Mouse (Mus musculus): Measurements from ENCODE around the gene Dbn1. TPM values are rescaled to one million over a fixed set of nuclear protein-coding genes. Genes with fewer than 3 reads are reported as not detected.

Dbn1 gene
- polyA plus RNA-seq, 1 experiment from 2014 or later: 639 TPM

DNA sequence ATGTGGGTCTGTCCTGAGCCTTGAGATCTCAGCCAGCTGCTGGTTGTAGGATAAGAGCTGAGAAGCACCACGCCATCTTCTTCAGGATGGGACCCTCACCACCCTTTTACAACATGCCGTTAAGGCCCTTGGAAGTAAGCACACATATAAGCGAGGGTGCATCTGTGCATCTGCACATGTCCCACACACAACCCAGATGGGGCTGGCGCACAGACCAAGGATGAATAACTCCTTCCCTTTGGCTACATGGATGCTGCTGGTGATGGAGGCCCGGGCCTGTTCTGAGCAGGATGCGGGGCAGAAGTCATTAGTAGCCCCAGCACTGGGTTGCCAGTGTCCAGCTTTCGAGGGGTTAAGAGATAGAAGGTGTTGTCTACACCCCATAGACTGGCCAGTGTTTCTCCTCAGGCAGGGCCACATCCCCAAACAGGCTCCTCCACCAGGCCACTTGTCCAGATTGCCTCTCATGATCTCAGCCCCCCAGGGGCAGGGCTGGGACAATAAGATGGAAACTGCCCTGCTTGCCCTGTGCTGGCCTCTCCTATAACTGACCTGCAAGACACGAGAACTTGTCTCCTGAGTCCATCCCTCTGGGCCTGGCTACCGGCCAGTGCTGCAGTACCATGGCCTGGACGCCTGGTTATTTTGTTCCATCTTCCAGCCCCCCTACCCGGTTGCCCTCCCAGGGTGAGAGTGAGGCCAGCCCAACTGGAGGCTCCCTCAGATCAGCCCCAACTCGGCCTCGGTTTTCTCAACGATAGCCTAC is 1.7 kb downstream of the Dbn1 start:
- Histone ChIP-seq H3K4me1 (peaks cover 56% of the 10 kb centered on the region), H3K36me3 (ENCODE audit: poor library complexity, severe bottlenecking) (peaks cover 26% of the 10 kb centered on the region), H3K27ac (peak overlapping the region; percentile 99), H3K27me3 (no peaks in the 10 kb centered on the region), H3K9ac (peak overlapping the region; percentile 100), H3K9me3 (replicated peaks) (no peaks in the 10 kb centered on the region), H3K4me2 (peak overlapping the region; percentile 98), H3K4me3 (peak overlapping the region; percentile 99)
- no peak for ATAC-seq
- 35% methylated on average over 14 of the region's 14 CpGs for WGBS

DNA sequence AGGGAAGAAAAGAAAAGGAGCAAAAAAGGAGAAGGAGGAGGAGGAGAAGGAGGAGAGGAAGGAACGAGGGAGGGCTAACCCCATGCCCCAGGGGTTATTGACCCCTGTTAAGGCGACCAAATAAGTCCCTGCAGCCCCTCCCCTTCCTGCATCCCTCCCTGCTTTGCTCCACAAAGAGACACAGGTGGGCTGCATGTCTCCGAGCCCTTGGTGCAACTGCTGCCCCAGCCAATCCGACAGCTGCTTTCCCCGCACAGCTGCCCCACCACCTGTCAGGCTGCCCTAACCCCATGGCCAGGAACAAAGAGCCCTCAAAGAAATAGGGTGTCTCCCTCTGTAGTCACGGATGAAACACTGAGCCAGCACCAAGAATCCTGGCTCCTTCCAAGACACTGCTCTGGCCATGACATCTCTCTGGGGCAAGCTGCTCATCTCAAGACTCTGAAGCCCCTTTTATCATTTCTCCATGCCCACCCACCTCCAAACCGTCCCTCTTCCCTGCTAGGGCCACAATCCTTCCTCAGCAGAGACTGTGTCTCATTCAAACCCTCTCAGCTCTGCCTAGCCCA is 3.3 kb downstream of the Dbn1 start:
- no peak for ATAC-seq
- Histone ChIP-seq H3K27ac (peak overlapping the region; percentile 99), H3K9ac (peak overlapping the region; percentile 100), H3K36me3 (ENCODE audit: poor library complexity, severe bottlenecking) (peaks cover 42% of the 10 kb centered on the region), H3K4me3 (peak overlapping the region; percentile 99), H3K27me3 (no peaks in the 10 kb centered on the region), H3K9me3 (replicated peaks) (no peaks in the 10 kb centered on the region), H3K4me1 (peaks cover 56% of the 10 kb centered on the region), H3K4me2 (peak overlapping the region; percentile 98)
- 7% methylated on average over 7 of the region's 7 CpGs for WGBS

DNA sequence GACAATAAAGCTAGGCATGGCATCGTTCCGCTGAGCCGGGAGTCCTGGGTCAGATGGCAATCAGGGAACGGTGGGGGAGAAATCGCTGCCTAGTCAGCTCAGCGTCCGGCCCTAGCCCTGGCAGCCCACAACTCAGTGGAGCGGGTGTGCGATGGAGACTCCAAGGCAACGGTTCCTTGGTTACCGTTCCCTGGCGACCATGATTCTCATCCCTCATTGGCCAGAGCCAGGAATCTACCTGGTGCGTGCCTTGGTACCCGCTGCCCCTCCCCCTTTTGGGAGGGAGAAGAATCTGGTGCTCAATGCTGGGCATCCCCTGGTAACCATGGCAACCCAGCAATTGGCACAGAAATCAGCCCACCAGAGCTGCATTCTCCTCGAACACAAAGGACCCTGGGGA is 4.3 kb downstream of the Dbn1 start:
- no peaks in the 10 kb centered on the region for H3K27me3 ChIP-seq
- 4% methylated on average over 15 of the region's 15 CpGs for WGBS
- H3K4me1 ChIP-seq: peaks cover 56% of the 10 kb centered on the region
- H3K4me3 ChIP-seq: peak overlapping the region; percentile 99
- peak overlapping the region; percentile 98 for H3K4me2 ChIP-seq
- no peaks in the 10 kb centered on the region for H3K9me3 ChIP-seq (replicated peaks)
- H3K27ac ChIP-seq: peak overlapping the region; percentile 99
- H3K9ac ChIP-seq: peak overlapping the region; percentile 100
- H3K36me3 ChIP-seq (ENCODE audit: poor library complexity, severe bottlenecking): peaks cover 52% of the 10 kb centered on the region
- peak; percentile 84 for ATAC-seq

DNA sequence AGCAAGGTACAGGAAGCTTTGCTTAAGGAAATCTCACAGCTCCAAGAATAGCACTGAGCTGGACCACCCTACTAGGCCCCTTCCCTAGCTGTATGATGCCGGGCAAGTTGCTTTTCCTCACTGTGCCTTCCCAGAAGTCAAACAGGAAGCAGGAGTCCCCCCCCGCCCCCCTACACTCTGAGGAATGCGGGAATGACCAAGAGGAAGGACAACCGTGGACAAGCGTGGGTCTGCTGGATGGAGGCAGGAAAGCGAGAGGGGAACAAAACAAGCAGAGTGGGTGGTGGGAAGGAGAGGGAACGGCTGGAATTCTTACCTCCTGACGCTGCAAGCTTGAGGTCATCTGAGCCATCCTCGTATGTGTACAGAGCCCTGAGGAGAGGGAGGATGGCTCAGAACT is 4.8 kb downstream of the Dbn1 start:
- H3K4me1 ChIP-seq: peaks cover 51% of the 10 kb centered on the region
- WGBS: 49% methylated on average over 9 of the region's 9 CpGs

DNA sequence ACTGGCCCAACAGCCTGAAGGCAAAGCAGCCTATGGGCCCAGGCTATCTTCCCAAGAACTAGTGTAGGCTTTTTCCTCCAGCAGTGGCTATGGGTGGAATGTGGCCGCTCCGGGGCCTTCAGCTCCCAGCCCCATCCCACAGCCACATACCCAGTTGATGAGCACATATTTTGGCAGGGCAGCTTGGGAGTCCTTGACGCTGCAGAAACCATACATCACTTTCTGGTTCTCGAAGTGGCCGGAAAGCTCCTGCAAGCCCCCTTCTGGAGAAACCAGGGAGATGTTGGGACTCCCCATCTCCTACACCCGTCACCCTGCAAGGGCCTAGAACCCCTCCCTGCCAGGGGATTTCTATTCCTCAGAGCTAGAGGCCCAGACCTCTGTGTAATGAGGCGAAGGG is 5.4 kb downstream of the Dbn1 start:
- WGBS: 85% methylated on average over 7 of the region's 7 CpGs
- Histone ChIP-seq H3K36me3 (ENCODE audit: poor library complexity, severe bottlenecking) (peaks cover 62% of the 10 kb centered on the region), H3K4me3 (peak overlapping the region; percentile 99; the same call in 1 of the 2 replicates), H3K27me3 (no peaks in the 10 kb centered on the region), H3K4me1 (peaks cover 50% of the 10 kb centered on the region), H3K27ac (peak overlapping the region; percentile 99), H3K9me3 (replicated peaks) (no peaks in the 10 kb centered on the region), H3K9ac (peak overlapping the region; percentile 100), H3K4me2 (peak overlapping the region; percentile 98)
- no peak for ATAC-seq

More for the DNA sequence above, 4.8 kb downstream of the Dbn1 start:
- Histone ChIP-seq H3K36me3 (ENCODE audit: poor library complexity, severe bottlenecking) (peaks cover 57% of the 10 kb centered on the region), H3K4me2 (peak overlapping the region; percentile 98), H3K4me3 (peak overlapping the region; percentile 99), H3K9me3 (replicated peaks) (no peaks in the 10 kb centered on the region), H3K27ac (peak overlapping the region; percentile 99), H3K9ac (peak overlapping the region; percentile 100), H3K27me3 (no peaks in the 10 kb centered on the region)
- ATAC-seq: no peak

DNA sequence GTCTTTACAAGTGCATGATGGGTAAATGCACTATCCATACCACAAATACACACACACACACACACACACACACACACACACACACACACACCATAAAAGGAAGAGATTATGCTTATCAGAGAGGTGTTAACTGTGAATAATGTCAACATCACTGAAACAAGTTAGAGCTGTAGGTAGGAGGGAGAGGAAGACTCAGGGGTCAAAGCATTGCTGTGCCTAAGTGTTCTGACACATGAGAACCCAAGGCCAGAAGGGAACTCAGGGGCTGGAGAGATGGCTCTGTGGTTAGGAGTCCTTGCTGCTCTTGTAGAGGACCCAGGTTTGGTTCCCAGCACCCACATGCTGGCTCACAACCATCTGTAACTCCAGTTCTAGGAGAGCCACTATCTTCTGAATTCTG is 8.0 kb downstream of the Dbn1 start:
- Histone ChIP-seq H3K36me3 (ENCODE audit: poor library complexity, severe bottlenecking) (peaks cover 85% of the 10 kb centered on the region), H3K27me3 (no peaks in the 10 kb centered on the region), H3K27ac (peak overlapping the region; percentile 31; the same call in 1 of the 2 replicates), H3K9me3 (replicated peaks) (no peaks in the 10 kb centered on the region), H3K9ac (no peak overlapping the region), H3K4me2 (no peak overlapping the region), H3K4me1 (peaks cover 50% of the 10 kb centered on the region), H3K4me3 (no peak overlapping the region)
- ATAC-seq: no peak

DNA sequence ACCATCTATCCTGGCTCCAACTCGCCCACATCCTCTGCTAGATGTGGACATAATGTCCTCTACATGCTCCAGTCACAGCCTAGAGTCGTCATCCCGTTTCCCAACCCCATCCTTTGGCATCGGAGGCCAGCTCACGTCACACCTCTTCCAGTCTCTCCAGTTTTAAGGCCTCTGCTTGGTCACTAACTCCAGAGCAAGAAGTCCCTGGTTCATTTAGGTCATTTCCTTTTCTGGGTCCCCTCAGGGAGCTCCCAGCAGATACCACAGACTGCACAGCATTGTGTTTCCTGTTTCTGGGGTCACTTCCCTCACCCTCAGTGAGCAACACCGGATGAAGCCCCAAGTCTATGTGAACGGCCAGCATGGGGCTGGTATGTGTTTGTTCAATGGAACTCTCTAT is 8.9 kb downstream of the Dbn1 start:
- H3K27me3 ChIP-seq: no peaks in the 10 kb centered on the region
- WGBS: 86% methylated on average over 7 of the region's 7 CpGs
- H3K4me2 ChIP-seq: no peak overlapping the region
- no peak overlapping the region for H3K4me3 ChIP-seq
- no peak for ATAC-seq
- peaks cover 50% of the 10 kb centered on the region for H3K4me1 ChIP-seq
- peaks cover 94% of the 10 kb centered on the region for H3K36me3 ChIP-seq (ENCODE audit: poor library complexity, severe bottlenecking)
- 0 out of 2 replicates have a peak overlapping the region, but pooled peaks have one; percentile 5 for H3K27ac ChIP-seq
- no peak overlapping the region for H3K9ac ChIP-seq
- no peaks in the 10 kb centered on the region for H3K9me3 ChIP-seq (replicated peaks)

DNA sequence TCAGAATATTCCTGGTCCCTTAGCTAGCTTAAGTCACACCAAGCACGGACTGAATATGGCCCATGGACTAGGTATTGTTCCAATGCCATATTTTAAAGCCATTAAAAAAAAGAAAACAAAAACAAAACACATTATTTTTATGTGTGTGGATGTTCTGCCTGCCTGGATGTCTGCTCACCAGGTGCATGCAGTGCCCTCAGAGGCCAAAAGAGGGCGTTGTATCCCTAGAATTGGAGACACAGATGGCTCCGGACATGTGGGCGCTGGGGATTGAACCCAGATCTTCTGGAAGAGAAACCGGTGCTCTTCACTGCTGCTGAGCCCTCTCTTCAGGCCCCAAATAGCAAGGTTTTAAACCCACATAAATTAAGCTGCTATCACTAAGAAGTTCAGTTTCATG is 9.9 kb downstream of the Dbn1 start:
- H3K4me3 ChIP-seq: no peak overlapping the region
- H3K4me1 ChIP-seq: peaks cover 50% of the 10 kb centered on the region
- H3K27ac ChIP-seq: no peak overlapping the region
- peaks cover 99% of the 10 kb centered on the region for H3K36me3 ChIP-seq (ENCODE audit: poor library complexity, severe bottlenecking)
- no peak overlapping the region for H3K4me2 ChIP-seq
- no peaks in the 10 kb centered on the region for H3K27me3 ChIP-seq
- 50% methylated on average over 5 of the region's 5 CpGs for WGBS
- ATAC-seq: no peak
- no peak overlapping the region for H3K9ac ChIP-seq
- H3K9me3 ChIP-seq (replicated peaks): no peaks in the 10 kb centered on the region

DNA sequence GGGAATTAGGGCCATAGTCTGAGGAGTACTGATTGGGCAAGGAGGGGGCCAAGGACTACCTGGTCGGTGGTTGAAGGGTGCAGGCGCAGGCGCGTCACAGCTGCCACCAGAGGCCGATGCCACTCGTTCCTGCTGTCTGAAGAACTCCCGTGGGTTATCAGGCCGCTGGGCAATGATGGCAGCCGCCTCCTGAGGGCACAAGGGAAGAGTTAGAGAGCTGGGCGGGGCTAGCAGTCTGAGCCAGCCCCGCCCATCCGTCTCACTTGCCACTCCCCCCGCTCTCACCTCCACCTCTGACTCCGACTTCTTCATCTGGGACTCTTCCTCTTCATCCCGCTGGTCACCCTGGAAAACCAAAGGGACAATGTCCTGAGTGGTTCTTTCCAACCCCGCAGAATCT is 10.4 kb downstream of the Dbn1 start:
- Histone ChIP-seq H3K36me3 (ENCODE audit: poor library complexity, severe bottlenecking) (peaks cover 95% of the 10 kb centered on the region), H3K4me2 (no peak overlapping the region), H3K4me3 (no peak overlapping the region), H3K9ac (no peak overlapping the region), H3K9me3 (replicated peaks) (no peaks in the 10 kb centered on the region), H3K27me3 (no peaks in the 10 kb centered on the region), H3K27ac (no peak overlapping the region), H3K4me1 (peaks cover 50% of the 10 kb centered on the region)
- ATAC-seq: no peak
- 71% methylated on average over 16 of the region's 16 CpGs for WGBS

DNA sequence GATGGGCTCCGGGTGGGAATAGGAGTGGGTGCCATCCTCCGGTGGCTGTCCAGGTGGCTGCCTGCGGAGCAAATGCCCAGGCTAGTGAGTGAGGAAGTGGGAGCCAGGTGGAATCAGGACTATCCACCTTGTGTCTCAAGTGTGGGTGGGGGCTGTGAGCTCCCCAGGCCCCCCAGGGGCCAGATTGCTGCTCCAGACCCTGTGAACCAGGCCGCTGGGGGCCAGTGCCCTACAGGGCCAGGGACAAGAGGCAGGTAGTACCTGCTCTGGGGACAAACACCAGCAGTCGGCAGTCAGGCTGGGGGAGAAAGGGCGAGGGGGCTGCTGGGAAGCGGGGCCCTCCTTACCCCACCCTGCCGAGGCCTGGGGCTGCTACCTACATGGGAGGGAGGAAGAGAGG is 11.7 kb downstream of the Dbn1 start:
- Histone ChIP-seq H3K4me1 (peaks cover 51% of the 10 kb centered on the region), H3K4me3 (no peak overlapping the region), H3K27me3 (no peaks in the 10 kb centered on the region), H3K36me3 (ENCODE audit: poor library complexity, severe bottlenecking) (peaks cover 83% of the 10 kb centered on the region), H3K27ac (peak overlapping the region; percentile 52), H3K9me3 (replicated peaks) (no peaks in the 10 kb centered on the region), H3K9ac (no peak overlapping the region), H3K4me2 (no peak overlapping the region)
- no peak for ATAC-seq
- 96% methylated on average over 7 of the region's 8 CpGs for WGBS

DNA sequence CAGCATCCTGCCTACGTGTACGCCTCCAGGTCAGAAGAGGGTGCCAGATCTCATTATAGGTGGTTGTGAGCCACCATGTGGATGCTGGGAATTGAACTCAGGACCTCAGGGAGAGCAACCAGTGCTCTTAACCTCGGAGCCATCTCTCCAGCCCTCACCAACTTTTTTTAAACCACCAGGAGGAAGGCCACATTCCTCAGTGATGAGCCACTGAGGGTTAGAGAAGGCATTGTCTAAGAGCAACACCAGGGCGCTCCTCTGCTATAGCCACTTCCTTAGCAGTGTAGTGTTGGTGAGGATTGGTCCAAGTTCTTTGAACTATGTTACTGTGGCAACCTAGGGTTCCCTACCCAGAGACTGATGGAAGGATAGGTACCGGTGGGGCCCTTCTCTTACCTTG is 12.2 kb downstream of the Dbn1 start:
- H3K4me3 ChIP-seq: no peak overlapping the region
- WGBS: 92% methylated on average over 5 of the region's 5 CpGs
- H3K36me3 ChIP-seq (ENCODE audit: poor library complexity, severe bottlenecking): peaks cover 78% of the 10 kb centered on the region
- no peaks in the 10 kb centered on the region for H3K27me3 ChIP-seq
- ATAC-seq: no peak
- H3K9ac ChIP-seq: no peak overlapping the region
- H3K27ac ChIP-seq: peak overlapping the region; percentile 82
- no peaks in the 10 kb centered on the region for H3K9me3 ChIP-seq (replicated peaks)
- no peak overlapping the region for H3K4me2 ChIP-seq
- peaks cover 56% of the 10 kb centered on the region for H3K4me1 ChIP-seq

DNA sequence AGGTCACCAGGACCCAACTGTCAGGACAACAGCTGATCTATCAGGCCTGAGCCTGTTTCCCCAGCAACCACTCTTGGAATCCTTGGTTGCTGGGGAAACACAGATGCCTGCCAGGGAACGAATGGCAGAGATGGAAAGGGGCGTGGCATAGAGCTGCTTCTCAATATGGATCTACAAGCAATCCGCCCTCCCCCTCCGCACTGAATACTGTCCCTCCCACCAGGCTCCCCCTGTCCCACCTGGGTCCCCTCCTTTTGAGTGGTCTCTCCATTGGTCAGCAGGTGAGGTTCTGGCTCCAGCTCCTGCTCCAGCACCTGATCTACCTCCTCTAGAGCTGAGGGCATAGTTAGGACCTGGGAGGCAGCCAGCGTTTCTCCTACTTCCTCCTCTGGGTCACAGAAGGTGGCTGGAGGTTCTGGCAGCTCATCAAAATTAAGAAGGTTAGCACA is 13.3 kb downstream of the Dbn1 start:
- H3K9ac ChIP-seq: peak overlapping the region; percentile 39; the same call in 1 of the 2 replicates
- WGBS: 16% methylated on average over 5 of the region's 5 CpGs
- ATAC-seq: peak; percentile 32
- H3K4me1 ChIP-seq: peaks cover 67% of the 10 kb centered on the region
- H3K4me2 ChIP-seq: peak overlapping the region; percentile 98
- no peaks in the 10 kb centered on the region for H3K9me3 ChIP-seq (replicated peaks)
- H3K36me3 ChIP-seq (ENCODE audit: poor library complexity, severe bottlenecking): peaks cover 67% of the 10 kb centered on the region
- H3K27ac ChIP-seq: peak overlapping the region; percentile 82
- H3K4me3 ChIP-seq: no peak overlapping the region
- H3K27me3 ChIP-seq: no peaks in the 10 kb centered on the region
